Mouse (Mus musculus) ZHBTc4 (cell line): ENCODE data around the gene Shisa7.
A peak's percentile ranks its signal among the peaks of the same experiment; 100 is the strongest.
"Not testable (repeated sequence)": the region's sequence is repeated elsewhere in the genome, so short reads cannot be mapped to it uniquely, and the experiment has no call there.

ENCODE experiments used
- DNase-seq: peaks from one replicate; pipeline ENCODE4 v3.0.0-alpha.2; 2011; ENCODE audit warnings: low read depth, low spot score

Gene Shisa7

DNA sequence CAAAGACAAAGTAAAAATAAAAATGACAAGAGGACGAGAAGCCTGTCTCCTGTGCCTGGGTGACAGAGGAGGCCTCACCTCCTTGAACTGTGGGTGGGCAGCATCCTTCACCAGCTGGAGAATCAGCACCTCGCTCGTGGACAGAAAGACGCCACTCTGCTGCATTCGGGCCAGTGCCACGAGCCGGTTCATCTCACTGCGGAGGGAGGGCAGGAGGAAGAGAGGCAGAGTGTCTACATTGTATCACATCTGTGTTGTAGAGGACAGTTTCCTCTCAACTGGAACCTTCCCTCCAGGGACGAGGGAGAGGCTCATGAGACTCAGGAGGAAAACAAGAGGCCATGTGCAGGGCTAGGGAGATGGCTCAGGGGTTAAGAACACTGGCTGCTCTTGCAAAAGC lies 4.9 kb upstream of the Shisa7 start:
- no peak for DNase-seq

GRCm38 (mm10) chr7:4844917-4845309 lies 417 bp upstream of the Shisa7 start:
- peak; percentile 98 for DNase-seq

DNA sequence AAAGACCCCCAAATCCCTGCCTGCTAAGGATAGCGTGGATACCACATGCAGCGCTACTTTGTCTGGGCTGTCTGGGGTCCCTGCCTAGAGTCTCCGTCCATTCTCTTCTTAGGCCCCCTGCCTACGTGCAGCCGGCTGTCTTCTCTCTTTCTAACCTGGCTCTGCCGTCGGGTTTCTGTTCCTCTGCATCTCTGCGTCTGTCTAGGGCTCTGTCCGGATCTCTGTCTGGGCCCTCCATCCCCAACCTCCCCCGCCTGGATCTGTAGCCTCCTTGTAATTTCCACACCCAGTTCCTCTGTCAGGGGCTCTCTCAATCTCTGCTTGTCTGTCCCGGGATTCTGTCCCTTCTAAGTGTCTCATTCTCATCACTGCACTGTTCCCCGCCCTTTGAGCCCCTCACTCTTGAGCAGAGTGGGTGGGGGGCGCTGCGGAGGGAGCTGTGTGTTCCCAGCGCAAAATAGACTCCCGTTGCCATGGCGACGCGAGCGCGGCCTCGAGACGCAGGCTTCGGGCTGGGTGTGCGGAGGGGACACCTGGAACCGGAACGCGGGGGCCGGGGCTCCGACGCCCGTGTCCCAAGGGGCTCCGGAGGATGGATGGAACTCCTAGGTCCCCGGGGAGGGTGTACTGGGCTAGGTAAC lies 772 bp downstream of the Shisa7 start:
- DNase-seq: peak; percentile 64

DNA sequence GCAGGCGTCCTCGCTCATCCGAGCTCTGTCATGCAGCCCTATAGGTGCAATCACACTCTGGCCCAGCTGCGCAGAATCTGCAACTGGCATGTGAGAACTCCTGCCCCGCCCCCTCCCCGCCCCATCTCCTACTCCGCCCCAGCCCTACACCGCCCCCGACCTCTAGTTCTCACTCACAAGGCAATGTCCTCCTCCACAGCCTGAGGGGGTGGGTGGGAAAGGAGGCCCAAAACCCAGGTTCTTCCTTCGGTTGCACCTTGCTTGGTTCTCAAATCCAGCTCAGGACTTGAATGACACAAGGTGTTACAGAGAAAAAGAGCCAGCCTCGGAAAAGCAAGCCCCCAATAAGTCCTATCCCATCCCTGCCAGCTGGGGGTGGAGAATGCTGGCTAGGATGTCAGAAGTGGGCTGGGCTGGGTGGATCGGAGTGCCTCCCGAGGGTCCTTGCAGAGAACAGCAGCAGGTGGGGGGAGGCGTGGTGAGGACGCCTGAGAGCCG lies 1.8 kb downstream of the Shisa7 start:
- peak; percentile 90 for DNase-seq

DNA sequence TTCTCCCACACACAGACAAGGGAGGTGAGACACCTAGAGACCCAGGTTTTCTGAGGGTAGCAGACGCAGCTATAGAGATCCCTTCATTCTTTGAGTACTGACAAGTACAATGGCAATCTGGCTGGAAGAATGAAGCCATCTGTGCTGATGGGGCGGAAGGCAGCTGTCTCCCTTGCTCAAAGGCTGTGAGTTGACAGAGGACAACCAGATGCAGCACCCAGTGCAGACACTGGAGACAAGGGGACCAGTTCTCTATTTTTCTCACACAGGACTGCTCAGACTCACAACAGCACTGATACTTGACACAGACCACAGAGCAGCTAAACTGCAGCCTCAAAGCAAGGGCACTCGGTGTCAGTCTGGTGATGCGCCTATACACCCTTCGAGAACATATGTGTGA lies 2.4 kb downstream of the Shisa7 start:
- DNase-seq: no peak

DNA sequence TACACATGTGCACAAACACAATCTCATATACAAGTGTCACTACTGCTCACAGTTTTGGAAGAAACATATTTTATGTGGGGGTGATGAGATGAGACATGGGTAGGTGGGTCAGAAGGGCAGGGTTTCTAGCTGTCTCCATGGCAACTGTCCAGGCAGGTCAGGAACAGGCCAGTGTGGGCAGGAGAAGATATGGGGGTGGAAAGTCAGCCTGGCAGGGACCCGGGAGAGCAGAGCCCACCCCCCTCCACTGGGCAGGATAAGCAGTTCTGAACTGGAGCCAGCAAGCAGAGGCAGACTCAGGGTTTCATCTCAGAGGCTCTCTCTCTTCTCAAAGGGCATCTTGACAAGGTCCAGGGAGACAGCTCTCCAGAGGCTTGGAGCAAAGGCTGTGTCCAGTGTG lies 6.9 kb downstream of the Shisa7 start:
- DNase-seq: no peak

GRCm38 (mm10) chr7:4836351-4836792 lies 8.1 kb downstream of the Shisa7 start:
- peak; percentile 92 for DNase-seq

- DNase-seq: peak; percentile 72
Observed at GRCm38 (mm10) chr7:4835631-4836327, 8.7 kb downstream of the Shisa7 start.

DNA sequence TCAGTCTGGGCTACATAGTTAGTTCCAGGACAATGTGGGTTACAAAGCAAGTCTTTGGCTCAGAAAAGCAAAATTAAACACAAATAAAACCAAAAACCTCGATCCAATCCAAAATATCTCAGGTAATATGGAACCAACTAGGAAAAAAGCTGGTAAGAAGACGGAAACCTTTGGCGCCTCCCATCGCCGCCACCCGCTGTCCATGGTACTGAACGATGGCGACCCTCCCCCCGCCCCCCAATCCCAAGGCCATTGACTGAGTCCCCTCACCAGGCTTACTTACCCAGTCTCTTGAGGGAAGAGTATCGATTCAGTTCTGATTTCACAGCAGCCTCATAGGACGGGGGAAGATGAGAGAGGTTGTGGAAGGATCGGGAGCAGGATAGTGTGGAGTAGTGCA lies 14.0 kb downstream of the Shisa7 start:
- DNase-seq: no peak

DNA sequence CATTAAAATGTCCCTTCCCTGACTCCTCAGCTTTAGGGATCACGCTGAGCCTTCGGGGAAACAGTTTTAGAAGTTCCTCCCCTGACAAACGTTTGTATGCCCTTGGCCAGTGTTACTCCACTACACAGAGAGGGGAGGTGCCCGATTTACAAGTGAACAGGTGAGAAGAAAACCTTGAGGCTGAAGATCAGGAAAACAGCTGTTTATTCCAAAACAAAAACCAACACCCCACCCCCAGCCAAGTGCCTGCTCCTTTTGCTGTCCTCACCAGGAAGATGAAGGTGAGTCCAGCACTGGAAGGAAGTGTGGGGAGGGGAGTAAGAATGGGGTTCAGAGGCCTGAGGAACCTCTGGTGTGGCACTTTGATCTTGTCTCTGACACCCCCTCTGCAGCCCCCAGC lies 19.1 kb downstream of the Shisa7 start:
- peak; percentile 80 for DNase-seq

DNA sequence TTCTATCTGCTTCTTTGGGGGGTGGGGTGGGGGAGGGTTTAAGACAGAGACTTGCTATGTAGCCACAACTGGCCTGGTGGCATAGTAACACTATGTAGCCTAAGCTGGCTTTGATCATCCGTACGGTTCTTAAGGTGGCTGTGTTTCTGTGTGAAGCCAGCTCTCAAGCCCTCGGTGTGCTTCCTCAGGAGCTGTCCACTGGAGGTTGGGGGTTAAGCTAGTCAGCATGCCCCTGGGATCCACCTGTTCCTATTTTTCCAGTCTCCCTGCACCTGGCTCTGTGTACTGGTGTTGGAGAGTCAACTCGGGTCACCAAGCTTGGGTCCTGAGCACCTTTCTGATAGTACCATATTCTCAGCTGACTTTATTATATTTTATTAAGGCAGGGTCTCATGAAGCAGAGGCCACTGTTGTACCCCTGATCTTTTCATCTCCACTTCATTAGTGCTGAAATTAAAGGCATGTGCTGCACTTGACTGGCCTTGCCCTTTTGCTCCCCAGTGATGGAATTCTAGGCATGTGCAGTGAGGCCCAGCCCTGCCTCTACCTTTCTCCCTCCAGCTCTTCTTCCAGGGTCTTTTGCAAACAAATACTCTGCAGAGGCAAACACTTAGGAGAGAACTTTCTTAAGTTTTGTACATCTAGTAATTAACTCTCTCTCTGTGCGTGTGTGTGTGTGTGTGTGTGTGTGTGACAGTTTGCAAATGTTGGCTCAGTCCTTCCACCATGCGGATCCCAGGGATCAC lies 22.2 kb downstream of the Shisa7 start:
- peak; percentile 78 for DNase-seq

DNA sequence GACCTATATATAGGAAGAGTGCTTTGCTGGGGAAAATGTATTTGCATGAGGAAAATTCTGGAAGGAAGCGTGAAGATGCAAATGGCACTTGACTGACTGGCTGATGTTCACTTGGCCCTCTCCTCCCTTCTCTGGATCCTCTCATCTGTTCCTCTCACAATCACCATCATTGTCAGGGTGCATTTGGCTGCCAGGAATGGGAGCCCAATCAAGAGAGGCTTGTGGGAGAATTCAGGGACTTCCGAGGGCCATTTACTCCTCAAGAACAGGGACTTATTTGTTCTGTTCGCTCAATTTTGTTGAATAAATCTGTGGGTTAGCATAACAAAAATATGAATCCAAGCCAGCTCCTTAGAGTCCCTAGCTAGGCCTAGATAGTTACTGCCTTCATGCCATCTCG lies 22.8 kb downstream of the Shisa7 start:
- no peak for DNase-seq

GRCm38 (mm10) chr7:4820925-4821324 lies 23.6 kb downstream of the Shisa7 start:
- peak; percentile 98 for DNase-seq

GRCm38 (mm10) chr7:4816559-4816958 lies 27.9 kb downstream of the Shisa7 start:
- DNase-seq: no peak

GRCm38 (mm10) chr7:4813105-4813791 lies 31.2 kb downstream of the Shisa7 start:
- no peak for DNase-seq

DNA sequence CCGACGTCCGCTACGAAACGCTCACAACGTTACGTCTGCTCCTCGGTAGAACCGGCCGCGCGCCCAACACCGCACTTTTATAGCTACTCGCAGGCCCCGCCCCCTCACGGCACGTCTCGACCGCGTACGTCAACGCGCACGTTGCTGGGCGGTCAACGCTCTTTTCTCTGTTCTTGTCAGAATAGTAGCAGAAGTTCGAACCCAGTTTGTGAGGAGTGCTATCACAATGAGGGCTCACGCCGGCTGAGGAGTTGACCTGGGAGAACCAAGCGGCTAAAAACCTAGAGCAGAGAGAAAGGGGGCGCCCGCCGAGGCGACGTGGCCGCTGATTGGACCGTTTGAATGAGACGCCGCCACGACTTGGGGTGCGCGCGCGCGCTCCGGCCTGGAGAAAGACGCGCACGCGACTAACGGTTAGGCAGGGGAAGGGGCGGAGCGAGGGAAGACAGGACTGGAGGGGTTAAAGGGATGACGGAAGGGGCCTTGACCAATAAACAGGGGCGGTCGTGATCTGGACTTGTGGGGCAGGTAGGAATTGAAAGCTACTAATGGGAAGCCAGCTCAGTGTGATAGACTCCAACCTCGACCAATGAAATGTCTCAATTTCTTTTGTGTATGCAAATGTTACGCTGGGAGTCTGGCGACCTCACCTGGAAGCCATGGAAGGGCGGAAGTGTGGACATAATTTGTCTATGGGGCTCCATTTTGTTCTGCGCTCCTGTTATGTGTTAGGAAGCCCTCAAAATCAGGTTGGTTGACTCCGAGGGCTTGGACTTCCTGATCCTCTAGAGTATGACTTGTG lies 32.0 kb downstream of the Shisa7 start, which contains the start of gene Ube2s:
Gene Ube2s, minus strand, starts transcription at position 288 of the 802 bp plus-strand sequence.
- peak; percentile 100 for DNase-seq

DNA sequence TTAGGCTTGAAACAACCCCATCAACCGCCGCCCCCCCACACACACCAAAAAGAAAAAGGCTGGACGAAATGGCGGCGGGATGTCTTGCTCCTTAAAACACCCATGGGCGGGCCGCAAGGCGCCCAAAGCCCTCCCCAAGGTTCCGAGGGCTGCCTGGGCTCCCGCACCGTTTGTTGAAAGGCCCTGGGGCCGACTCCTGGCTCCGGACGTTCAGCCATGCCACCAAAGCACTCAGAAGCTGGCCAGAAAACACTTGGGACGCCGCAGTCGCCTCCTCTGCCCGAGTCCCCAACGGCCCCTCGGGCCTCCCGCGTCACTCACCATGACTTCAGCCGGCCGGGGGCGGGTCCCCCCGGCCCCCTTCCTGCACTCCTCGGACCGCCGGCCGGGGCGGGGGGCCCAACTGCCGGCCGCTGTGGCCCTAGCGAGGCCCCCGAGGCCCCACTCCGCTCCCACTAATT lies 32.6 kb downstream of the Shisa7 start:
- peak; percentile 32 for DNase-seq

GRCm38 (mm10) chr7:4811131-4811530 lies 33.4 kb downstream of the Shisa7 start:
- not testable (repeated sequence) for DNase-seq

- DNase-seq: peak; percentile 83
Observed at GRCm38 (mm10) chr7:4806716-4807115, 37.8 kb downstream of the Shisa7 start.

DNA sequence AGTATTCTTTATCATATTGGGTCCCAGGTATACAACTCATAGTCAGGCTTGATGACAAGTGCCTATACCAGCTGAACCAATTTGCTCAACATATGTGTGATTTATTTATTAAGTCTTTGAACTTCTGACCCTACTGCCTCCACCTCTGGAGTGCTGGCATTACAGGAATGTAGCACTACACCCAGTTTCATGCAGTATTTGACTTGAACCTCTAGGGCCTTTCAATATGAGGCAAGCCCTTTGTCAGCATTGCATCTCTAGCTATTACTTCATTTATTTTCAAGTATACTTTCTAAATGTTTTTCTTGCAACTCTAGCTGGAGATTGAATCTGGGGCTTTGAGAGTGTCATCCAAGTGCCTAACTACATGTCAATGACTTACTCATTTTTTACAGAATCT lies 42.2 kb downstream of the Shisa7 start:
- DNase-seq: peak; percentile 49
